Mouse (Mus musculus) ES-Bruce4 (cell line): ENCODE measurements at regions not wholly inside any gene's neighbourhood (a gene's known extent, or its start where the extent isn't known, plus 50 kb on each side); places are given as distances from the start of the nearest gene placed in this dataset.

Source experiments
- CTCF ChIP-seq: IDR thresholded peaks from one replicate; pipeline ENCODE4 v1.8.1; 2011; ENCODE audit warnings: low read depth, low read length
- EP300 ChIP-seq: IDR thresholded peaks from 2 replicates; pipeline ENCODE4 v1.6.1; 2011; ENCODE audit warnings: low read depth, low read length; ENCODE audit not compliant: insufficient read depth
- POLR2A ChIP-seq: IDR thresholded peaks from one replicate; pipeline ENCODE4 v1.8.1; 2011; ENCODE audit warnings: low read length; ENCODE audit not compliant: insufficient read depth

GRCm38 (mm10) chr14:16896974-16897373 lies 78.0 kb upstream of the Rarb start:
- no peak for TF ChIP-seq CTCF
- no peak for TF ChIP-seq POLR2A
- no peak for TF ChIP-seq EP300
